Mouse (Mus musculus): Measurements from ENCODE around the gene Ifitm7. TPM values are rescaled to one million over a fixed set of nuclear protein-coding genes. Genes with fewer than 3 reads are reported as not detected.
A peak's percentile ranks its signal among the peaks of the same experiment; 100 is the strongest.

Ifitm7 gene
- total RNA-seq (2014; rRNA removed) (not detected in 2 replicates), polyA plus RNA-seq (2012; rRNA removed) (not detected in 2 replicates)

GRCm38 (mm10) chr16:13986574-13987478, at the start of gene Ifitm7, which contains the start of gene 2900011O08Rik:
TSS of gene Ifitm7 (minus strand) at chr16:13986888.
TSS of gene 2900011O08Rik (plus strand) at chr16:13986604.
- H3K9ac ChIP-seq (ENCODE audit: low read depth, low read length), result no peak within 1 kb of the TSS; the same call in 1 of the 2 replicates
- 4% methylated on average over 31 of the region's 31 CpGs for WGBS
- DNase-seq (ENCODE audit: extremely low read depth, low read depth, low spot score), result no peak

GRCm38 (mm10) chr16:14033076-14033475, 46.4 kb upstream of the Ifitm7 start:
- DNase-seq (ENCODE audit: extremely low read depth, low read depth, low spot score), result no peak
- no peak overlapping the region for H3K9ac ChIP-seq (ENCODE audit: low read depth, low read length)
- no peaks in the 10 kb centered on the region for H3K27me3 ChIP-seq (ENCODE audit: control insufficient read depth, insufficient read depth, low read length)
- TF ChIP-seq CTCF (IDR thresholded peaks at IDR 0.05; ENCODE audit: low read depth, low read length), result no peak
- 80% methylated on average over 4 of the region's 4 CpGs for WGBS
- H3K79me2 ChIP-seq (ENCODE audit: control insufficient read depth, insufficient read depth, low read length), result no peaks in the 10 kb centered on the region
- no peak overlapping the region for H3K27ac ChIP-seq (replicated peaks; ENCODE audit: insufficient read depth, low read depth, low read length)
- H3K36me3 ChIP-seq (ENCODE audit: control insufficient read depth, insufficient read depth, low read length), result no peaks in the 10 kb centered on the region
- H3K4me1 ChIP-seq (ENCODE audit: control insufficient read depth, insufficient read depth, low read length), result no peaks in the 10 kb centered on the region
- no peak overlapping the region for H3K4me3 ChIP-seq (ENCODE audit: insufficient read depth, low read depth, low read length)

More at GRCm38 (mm10) chr16:13986574-13987478, at the start of gene Ifitm7, which contains the start of gene 2900011O08Rik:
- no peaks in the 10 kb centered on the region for H3K27me3 ChIP-seq (ENCODE audit: control insufficient read depth, insufficient read depth, low read length)
- no peaks in the 10 kb centered on the region for H3K36me3 ChIP-seq (ENCODE audit: control insufficient read depth, insufficient read depth, low read length)
- no peak within 1 kb of the TSS for H3K27ac ChIP-seq (replicated peaks; ENCODE audit: insufficient read depth, low read depth, low read length)
- peak within 1 kb of the TSS; percentile 1; the same call in 1 of the 2 replicates for H3K4me3 ChIP-seq (ENCODE audit: insufficient read depth, low read depth, low read length)
- TF ChIP-seq POLR2A (IDR thresholded peaks at IDR 0.05; ENCODE audit: extremely low read depth, insufficient read depth, low read length) (no peak), CTCF (IDR thresholded peaks at IDR 0.05; ENCODE audit: low read depth, low read length) (no peak)
- no peaks in the 10 kb centered on the region for H3K79me2 ChIP-seq (ENCODE audit: control insufficient read depth, insufficient read depth, low read length)
- H3K4me1 ChIP-seq (ENCODE audit: control insufficient read depth, insufficient read depth, low read length), result peaks cover 7% of the 10 kb centered on the region; the same call in 1 of the 2 replicates

DNA sequence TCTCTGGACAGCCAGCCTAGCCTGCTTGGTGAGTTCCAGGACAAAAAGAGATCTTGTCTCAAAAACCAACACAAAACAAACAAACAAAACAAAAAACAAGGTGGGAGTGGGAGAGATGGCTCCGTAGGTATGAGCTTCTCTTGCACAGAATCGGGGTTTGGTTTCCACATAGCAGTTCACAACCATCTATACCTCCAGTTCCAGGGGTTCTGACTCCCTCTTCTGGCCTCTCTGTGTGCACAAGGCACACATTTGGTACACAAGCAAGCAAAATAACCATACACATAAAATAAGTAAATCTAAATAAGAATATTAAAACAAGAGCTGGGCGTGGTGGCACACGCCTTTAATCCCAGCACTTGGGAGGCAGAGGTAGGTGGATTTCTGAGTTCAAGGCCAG, 44.0 kb upstream of the Ifitm7 start:
- 68% methylated on average over 4 of the region's 4 CpGs for WGBS
- TF ChIP-seq CTCF (IDR thresholded peaks at IDR 0.05; ENCODE audit: low read depth, low read length), result peak; percentile 45; the same call in 1 of the 2 replicates
- no peak for TF ChIP-seq POLR2A (IDR thresholded peaks at IDR 0.05; ENCODE audit: extremely low read depth, insufficient read depth, low read length)
- Histone ChIP-seq H3K79me2 (ENCODE audit: control insufficient read depth, insufficient read depth, low read length) (no peaks in the 10 kb centered on the region), H3K36me3 (ENCODE audit: control insufficient read depth, insufficient read depth, low read length) (no peaks in the 10 kb centered on the region), H3K9ac (ENCODE audit: low read depth, low read length) (no peak overlapping the region), H3K4me1 (ENCODE audit: control insufficient read depth, insufficient read depth, low read length) (no peaks in the 10 kb centered on the region), H3K4me3 (ENCODE audit: insufficient read depth, low read depth, low read length) (no peak overlapping the region), H3K27ac (replicated peaks; ENCODE audit: insufficient read depth, low read depth, low read length) (no peak overlapping the region), H3K27me3 (ENCODE audit: control insufficient read depth, insufficient read depth, low read length) (no peaks in the 10 kb centered on the region)
- peak; percentile 56 for DNase-seq (ENCODE audit: extremely low read depth, low read depth, low spot score)

- no peak for TF ChIP-seq POLR2A (IDR thresholded peaks at IDR 0.05; ENCODE audit: extremely low read depth, insufficient read depth, low read length)
- no peak for TF ChIP-seq CTCF (IDR thresholded peaks at IDR 0.05; ENCODE audit: low read depth, low read length)
- no peak overlapping the region for H3K27ac ChIP-seq (replicated peaks; ENCODE audit: insufficient read depth, low read depth, low read length)
- H3K27me3 ChIP-seq (ENCODE audit: control insufficient read depth, insufficient read depth, low read length), result no peaks in the 10 kb centered on the region
- no peaks in the 10 kb centered on the region for H3K36me3 ChIP-seq (ENCODE audit: control insufficient read depth, insufficient read depth, low read length)
- H3K9ac ChIP-seq (ENCODE audit: low read depth, low read length), result no peak overlapping the region
- no peaks in the 10 kb centered on the region for H3K4me1 ChIP-seq (ENCODE audit: control insufficient read depth, insufficient read depth, low read length)
- no peak overlapping the region for H3K4me3 ChIP-seq (ENCODE audit: insufficient read depth, low read depth, low read length)
- WGBS, result 91% methylated on average over 2 of the region's 2 CpGs
- no peaks in the 10 kb centered on the region for H3K79me2 ChIP-seq (ENCODE audit: control insufficient read depth, insufficient read depth, low read length)
- DNase-seq (ENCODE audit: extremely low read depth, low read depth, low spot score), result no peak
Observed at GRCm38 (mm10) chr16:14029851-14030250, 43.2 kb upstream of the Ifitm7 start.

GRCm38 (mm10) chr16:14029072-14029471, 42.4 kb upstream of the Ifitm7 start:
- WGBS, result 70% methylated on average over 2 of the region's 2 CpGs

More at GRCm38 (mm10) chr16:14029072-14029471, 42.4 kb upstream of the Ifitm7 start:
- Histone ChIP-seq H3K27me3 (ENCODE audit: control insufficient read depth, insufficient read depth, low read length) (no peaks in the 10 kb centered on the region), H3K36me3 (ENCODE audit: control insufficient read depth, insufficient read depth, low read length) (no peaks in the 10 kb centered on the region), H3K4me1 (ENCODE audit: control insufficient read depth, insufficient read depth, low read length) (no peaks in the 10 kb centered on the region), H3K79me2 (ENCODE audit: control insufficient read depth, insufficient read depth, low read length) (no peaks in the 10 kb centered on the region), H3K4me3 (ENCODE audit: insufficient read depth, low read depth, low read length) (no peak overlapping the region), H3K9ac (ENCODE audit: low read depth, low read length) (no peak overlapping the region), H3K27ac (replicated peaks; ENCODE audit: insufficient read depth, low read depth, low read length) (no peak overlapping the region)
- no peak for DNase-seq (ENCODE audit: extremely low read depth, low read depth, low spot score)
- TF ChIP-seq CTCF (IDR thresholded peaks at IDR 0.05; ENCODE audit: low read depth, low read length) (no peak), POLR2A (IDR thresholded peaks at IDR 0.05; ENCODE audit: extremely low read depth, insufficient read depth, low read length) (no peak)
